Mouse (Mus musculus) thymus, adult 18-20 months (tissue): ENCODE measurements around the gene Slc35b1.
A peak's percentile ranks its signal among the peaks of the same experiment; 100 is the strongest.
"Not testable (repeated sequence)": the region's sequence is repeated elsewhere in the genome, so short reads cannot be mapped to it uniquely, and the experiment has no call there.

Source experiments
- DNase-seq, 2 experiments: peaks; one replicate each; pipeline ENCODE4 v3.0.0; 2022; ENCODE audit warnings: mixed read lengths in 2 of 2

Gene Slc35b1

DNA sequence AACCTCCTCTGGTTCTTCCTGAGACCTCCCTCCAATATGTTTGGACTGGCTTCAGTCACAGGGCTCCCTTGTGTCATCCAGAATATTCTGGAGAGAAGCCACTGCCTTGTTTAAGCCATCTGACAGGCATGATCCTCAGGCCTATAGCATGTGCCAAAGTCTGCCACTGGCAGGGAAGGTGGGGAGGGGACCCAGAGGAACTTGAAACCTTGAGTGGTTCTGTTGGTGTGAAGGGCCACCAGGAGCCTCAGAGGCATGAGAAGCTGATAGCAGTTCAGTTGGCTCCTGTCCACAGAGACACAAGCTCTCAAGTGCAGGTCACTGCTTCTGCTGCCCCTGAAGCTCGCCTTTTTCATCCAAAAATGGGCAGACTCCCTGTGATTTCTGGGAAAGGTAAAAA, 12.1 kb downstream of the Slc35b1 start:
- DNase-seq, result no peak

DNA sequence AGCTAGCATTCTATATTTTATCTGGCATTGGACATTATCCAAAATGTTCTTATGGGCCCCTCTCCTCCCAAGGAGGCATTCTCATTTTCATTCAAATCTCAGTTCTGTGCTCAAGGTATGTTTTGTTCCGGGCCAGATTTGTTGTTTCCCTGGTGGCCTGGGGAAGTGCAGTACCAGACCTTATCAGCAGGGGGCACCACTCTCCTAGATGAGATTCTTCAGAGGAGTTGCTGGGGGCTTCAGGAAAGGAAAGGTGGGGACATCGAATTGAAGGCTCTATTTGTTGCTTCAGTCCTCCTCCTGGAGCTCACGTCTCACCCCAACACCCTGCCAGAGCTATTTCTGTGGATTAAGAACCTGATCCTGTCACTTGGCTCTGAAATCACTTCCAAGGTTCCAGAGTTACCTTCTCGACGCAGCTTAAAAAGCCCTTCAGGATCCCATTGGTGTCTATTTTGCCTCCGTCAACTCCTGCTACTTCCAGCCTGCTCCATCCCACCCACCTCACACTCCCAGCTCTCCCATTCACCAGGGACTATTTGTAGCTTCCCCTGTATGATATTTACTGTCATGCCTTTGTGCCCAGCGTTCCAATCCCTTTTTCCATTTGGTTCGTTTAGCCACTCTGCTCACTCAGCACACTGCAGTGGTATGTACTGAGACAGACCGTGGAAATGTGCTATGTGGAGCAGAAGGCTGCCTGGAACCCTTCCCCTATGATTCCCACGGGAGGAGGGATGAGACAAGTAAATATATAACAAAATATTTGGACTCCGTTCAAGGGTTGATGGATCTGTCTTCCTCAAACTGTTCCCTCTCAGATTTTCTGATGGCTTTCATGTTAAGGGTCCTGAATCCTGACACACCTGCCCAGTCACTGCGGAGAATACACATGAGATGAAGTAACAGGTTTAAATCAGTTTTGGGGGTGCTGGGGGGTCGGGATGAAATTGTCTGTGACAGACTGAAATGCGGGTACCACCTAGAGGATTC, 13.6 kb downstream of the Slc35b1 start:
- DNase-seq, result no peak

DNA sequence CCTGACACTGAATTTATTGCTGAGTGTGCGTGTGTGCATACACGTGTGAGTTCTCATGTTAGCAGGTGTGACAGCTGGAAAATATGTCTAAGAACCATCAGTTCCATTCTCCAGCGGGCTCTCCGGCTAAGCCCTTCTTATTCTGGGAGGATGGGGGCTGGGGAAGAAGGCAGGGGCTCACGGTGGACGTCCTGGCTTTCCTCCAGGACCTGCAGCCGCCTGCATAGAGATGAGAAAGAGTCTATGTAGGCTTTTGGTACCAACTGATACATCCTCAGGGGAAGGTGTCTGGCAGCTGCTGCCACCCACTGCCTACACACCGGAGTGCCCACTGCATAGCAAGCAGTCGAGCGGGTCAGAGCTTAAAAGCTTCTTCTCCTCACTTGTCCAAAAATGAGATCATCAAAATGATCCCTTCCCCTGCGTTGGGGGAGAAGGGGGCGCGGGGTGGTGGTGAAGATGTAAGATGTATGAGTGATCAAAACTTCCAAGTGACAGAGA, 15.1 kb downstream of the Slc35b1 start:
- no peak for DNase-seq

DNA sequence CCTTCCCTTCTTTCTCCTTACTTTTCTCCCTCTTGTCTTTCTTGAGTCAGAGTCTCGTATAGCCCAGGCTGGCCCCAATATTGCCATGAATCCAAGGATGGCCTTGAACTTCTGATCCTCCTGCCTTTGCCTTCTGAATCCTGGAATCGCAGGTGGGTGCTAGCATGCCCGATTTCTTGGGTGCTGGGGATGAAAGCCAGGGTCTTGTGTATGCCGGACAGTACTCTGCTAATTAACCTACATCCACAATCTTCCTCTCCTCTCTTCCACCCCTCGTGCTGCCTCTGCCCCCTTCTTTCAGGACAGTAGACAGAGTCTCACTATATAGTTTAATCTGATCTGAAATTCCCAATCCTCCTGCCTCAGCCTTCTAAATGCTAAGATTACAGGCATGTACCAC, 17.1 kb downstream of the Slc35b1 start:
- no peak for DNase-seq

DNA sequence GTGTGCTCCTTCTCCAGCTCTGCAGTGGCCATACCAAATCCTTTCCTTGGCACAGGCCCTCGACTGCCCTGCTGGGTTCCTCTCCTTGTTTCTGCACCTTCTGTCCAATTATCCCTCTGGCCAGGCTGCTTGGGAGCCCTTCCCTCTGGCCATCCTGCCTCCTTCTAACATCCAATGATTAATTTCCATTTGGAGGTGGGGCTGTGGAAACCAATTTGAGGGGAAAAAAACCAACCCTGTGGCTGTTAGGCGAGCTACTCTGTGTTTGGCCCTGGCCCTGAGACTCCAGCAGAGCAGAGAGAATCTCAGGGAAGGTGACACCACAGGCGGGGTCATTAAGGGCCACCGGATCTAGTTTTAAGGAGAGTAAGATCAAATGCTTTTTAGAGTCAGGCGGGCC, 17.7 kb downstream of the Slc35b1 start:
- no peak for DNase-seq

DNA sequence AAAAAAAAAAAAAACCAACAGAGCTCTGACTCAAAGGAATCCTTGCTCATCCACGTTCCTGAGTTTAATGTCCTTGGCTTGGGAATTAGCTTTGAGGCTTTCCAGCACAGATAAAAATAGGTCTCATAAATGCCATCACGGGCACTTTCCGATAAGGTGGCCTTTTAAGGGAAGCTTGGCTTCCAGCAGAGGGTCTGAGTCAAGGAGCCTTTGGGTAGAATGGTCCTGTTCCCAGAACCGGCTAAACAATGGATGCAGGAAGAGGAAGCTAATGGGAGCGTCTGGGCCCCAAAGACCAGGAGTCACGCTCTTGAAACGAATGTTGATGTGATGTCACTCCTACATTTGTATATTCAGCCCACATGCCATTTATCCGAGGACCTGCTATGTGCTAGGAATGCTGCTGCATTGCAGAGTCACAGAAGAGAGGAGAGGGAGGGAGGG, 18.2 kb downstream of the Slc35b1 start:
- no peak for DNase-seq

DNA sequence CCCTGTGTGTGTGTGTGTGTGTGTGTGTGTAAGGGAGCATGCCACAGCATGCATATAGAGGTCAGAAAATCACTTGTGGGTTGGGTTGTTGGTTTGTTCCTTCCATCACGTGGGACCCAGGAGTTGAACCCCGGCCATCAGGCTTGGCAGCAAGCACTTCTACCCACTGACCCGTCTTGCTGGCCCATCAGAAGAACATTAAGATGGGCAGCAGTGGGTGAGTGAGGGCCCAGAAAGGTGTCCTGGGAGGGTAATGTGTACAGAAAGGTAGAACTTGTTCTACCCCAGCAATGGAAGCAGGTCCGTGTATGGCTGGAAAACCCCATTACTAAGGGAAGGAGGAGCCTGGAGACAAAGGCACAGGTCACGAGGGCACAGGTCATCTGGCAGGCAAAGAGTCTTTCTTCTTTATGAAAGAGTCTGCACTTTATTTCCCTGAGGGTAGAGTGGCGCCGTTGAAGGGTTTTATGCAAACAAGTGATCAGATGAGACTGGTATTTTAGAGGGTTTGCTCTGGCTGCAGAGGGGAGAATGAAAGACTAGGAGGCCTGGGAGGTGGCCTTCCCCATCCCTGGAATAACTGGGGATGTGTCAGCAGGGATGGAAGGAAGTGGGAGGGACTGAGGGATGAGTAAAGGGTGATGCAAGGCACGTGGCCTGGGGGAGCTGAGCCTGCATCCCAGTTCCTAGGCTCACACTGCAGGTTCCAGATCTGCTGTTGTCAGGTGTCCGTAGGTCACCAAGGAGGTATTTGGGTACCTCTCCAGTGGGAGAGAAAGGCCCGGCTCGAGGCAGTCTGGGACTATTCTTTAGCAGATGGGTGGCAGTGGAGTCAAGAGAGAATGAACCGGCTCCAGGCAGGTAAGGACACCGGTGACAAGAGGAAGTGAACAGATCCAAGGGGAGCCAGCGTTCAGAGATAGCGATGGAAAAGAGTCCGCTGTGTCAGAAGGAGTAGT, 19.2 kb downstream of the Slc35b1 start:
- DNase-seq, result no peak

DNA sequence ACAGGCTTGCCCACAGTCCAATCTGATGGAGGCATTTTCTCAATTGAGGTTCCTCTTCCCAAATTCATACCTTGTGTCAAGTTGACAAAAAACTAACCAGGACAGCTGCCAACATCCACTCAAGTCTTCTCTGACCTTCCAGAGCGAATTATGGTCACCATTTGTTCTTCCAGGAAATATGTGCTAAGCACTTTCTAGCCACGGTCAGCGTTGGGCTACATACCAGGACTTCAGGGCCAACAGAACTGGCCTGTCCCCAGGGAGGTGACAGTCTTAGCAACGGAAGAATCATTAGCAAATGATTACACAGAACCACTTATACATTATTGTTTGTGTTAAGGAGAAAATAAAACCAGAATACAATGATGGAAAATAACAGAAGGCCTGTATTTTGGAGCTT, 21.3 kb downstream of the Slc35b1 start:
- no peak for DNase-seq

DNA sequence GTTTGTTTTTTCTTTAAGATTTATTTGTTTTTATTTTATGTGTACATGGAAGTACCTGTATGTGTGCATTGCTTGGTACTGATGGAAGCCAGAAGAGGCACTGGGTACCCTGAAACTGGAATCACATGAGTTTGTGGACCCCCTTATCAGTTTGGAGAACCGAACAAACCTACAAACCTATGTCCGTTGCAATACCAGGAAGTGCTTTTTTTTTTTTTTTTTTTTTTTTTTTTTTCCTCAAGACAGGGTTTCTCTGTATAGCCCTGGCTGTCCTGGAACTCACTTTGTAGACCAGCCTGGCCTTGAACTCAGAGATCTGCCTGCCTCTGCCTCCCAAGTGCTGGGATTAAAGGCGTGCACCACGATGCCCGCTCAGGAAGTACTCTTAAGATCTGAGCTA, 21.9 kb downstream of the Slc35b1 start:
- not testable (repeated sequence) for DNase-seq

DNA sequence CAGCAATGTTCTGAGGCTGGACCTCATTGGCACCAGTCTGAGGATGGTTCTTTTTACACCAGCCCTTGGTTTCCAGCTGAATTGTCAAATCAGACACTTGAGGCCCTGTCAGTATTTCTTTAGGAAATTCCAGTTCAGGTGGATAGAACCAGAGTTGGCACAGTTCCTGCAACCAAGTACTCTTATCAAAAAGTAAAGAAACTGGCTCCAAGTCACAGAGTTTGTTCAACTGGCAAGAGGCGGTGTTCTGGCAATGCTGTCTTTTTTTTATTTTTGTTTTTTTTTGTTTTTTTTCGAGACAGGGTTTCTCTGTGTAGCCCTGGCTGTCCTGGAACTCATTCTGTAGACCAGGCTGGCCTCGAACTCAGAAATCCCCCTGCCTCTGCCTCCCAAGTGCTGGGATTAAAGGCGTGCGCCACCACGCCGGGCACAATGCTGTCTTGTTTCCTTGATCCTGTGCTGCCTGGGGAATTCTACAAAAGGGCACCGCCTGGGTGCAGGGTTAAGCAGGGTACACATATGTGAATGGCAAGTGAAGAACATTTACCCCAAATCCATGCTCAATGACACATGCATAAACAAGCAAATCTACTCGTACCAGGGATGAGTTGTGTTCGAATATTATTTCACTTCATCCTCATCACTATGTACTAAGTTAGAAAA, 25.1 kb downstream of the Slc35b1 start:
- DNase-seq, result no peak

DNA sequence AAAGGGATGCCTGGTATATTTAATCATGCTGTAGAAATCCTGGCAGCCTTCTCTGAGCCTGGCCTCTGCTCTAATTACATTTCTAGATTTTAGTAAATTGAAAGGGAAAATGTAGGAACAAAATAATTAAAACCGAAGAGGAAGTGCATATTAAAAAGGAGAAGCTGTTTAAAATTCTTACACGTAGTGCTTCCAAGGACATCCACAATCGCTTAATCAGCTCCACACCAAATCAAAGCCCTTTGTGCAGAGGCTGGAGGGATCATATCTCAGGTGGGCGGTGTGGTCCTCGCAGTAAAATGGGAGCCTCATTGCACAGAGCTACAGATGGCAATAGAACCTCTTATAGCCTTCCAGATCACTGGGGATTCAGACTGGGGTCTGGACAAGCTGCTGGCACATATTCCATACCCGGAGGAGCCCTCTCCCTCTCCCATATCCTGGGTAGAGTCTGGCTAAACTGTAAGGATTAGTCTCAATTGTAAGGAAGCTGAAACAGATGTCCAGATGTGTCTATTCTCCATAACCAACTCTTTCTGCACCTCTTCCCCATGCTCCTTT, 27.0 kb downstream of the Slc35b1 start:
- no peak for DNase-seq

DNA sequence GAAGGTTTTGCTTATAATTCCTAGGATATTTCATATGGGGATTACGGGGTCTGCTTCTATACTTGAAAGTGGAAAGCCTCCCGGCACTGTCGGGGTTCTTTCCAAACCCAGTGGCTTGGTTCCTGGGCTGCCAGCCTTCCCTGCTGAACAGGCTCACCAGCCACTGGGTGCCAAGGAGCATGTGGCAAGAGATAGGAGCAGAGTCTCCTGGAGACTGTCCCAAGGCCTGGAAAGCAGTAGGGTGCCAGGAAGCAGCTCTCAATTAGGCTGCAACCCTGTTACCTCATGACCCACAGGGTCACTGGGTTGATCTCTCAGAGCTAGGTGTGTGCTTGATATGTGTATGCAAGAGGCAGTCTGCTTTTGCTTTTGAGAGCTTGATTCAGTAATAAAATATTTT, 28.1 kb downstream of the Slc35b1 start:
- no peak for DNase-seq

DNA sequence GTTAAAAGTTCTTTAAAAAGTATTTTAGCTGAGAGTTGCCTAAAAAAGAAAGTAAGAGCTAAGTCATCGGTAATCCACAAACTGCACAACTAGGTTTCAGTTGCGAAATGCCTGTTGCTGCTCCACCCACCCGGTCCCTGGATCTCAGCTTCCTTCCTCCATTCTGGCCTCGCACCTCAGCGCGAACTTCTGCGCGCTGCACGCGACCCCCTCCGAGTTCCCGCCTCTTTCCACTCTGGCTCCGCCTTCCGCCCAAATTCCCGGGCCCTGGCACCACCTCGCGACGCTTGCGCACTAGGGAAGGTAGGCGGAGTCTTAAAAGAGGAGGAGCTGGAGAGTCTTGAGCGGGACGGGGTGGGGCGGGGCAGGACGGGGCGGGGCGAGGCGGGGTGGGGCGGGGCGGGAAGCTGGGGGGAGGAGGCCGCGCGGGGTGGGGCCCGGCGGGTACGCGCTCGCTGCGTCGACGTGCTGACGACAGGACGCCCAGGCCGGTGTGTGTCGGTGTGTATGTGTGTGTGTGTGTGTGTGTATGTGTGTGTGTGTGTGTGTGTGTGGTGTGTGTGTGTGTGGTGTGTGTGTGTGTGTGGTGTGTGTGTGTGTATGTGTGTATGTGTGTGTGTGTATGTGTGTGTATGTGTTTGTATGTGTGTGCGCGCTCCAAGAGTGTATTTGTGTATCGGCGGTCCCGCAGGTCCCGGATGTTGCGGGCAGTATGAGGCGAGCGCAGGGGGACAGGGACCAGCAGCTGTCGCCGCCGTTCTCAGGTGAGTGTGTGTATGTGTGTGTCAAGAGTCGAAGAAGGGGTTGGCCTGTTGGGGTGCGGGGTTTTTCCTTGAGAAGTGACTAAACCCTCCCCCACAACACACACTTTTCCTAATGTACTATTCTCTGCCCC, 29.4 kb downstream of the Slc35b1 start, which contains the start of gene Spop:
Spop (plus strand) TSS at position 440 of the 895 bp plus-strand sequence.
- peak; percentile 83 to 87 for DNase-seq

DNA sequence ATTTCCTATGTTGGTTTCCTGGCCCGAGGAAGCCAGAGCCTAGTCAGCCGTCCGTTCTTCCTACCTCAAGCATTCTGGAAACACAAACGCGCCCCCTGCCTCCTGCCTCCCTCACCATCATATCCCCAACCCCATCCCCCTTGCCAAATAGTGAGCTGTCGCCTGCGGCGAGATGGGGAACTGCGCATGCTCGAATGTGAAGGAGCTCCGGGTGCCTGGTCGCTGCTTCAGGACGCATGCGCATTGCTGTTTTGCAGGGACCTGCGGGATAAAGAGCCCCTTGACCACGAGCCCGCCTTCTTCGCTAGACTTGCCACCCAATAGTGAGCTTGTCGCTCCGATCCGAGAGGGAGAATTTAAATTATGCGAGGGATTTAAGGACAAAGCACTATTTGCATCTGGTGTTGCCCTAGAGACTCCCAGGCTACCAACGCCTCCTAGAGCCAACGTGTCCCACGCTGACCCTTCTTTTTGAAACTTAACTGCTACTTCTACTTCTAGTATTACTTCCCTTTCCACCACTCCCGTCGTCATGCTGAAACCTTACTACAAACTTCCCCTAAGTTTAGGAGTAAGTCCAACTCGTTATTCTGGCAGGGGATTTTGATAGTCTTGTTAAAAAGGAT, 30.2 kb downstream of the Slc35b1 start:
- peak; percentile 90 to 93 for DNase-seq

DNA sequence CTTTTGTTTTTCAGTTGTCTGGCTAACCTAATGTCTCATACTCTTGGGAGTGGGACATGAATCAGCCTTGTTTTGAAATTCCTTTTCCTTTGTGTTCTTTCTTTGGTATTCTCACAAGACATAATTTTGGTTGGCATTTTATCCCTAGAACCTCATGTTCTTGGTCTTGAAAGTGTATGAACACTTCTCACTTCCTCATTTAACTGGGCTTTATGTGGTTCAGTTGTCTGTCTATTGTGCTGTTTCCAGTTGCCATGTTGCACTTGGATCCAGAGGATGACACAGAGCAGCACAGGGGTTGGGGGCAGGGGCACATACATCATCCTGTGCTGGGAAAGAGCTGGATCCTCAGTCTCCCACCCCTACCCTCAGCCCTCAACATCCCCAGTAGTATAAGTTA, 31.4 kb downstream of the Slc35b1 start:
- no peak for DNase-seq

DNA sequence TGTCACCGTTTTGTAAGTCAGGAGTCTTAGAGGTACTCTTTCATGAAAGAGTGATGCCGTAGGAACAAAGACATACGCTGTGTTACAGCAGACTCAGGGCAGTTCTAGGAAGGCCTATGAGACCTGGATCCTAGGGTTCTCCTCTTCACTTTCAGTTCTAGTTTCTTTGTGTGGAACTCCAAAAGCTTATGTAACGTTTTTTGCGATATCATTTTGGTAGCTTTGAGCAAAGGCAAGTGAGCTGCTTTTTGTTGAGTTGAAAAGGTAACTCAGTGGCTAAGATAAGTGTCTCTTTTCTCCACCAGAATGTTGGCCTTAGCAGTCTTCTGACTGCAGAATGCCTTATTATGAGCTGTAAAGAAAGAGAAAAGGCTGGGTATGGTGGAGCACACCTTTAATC, 32.8 kb downstream of the Slc35b1 start:
- no peak for DNase-seq

DNA sequence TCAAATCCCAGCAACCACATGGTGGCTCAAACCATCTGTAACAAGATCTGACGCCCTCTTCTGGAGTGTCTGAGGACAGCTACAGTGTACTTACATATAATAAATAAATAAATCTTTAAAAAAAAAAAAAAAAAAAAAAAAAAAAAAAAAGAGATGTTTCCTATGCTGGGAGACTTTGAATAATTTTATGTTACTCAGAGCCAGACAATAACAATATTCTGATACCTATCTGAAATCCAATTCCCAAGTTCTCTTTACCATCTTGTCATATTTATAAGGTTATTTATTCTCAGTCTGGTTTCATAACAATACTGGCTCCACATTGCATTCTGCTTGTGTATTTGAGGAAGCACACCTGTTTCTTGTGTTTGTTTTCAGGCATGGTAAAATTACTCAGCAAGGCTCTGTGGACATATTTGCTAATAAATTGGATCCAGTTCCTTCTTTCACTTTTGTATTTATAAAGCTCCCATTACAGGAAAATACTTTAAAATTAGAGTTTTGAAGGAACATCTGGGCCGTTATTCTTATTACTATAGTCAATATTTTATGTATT, 36.5 kb downstream of the Slc35b1 start:
- no peak for DNase-seq

DNA sequence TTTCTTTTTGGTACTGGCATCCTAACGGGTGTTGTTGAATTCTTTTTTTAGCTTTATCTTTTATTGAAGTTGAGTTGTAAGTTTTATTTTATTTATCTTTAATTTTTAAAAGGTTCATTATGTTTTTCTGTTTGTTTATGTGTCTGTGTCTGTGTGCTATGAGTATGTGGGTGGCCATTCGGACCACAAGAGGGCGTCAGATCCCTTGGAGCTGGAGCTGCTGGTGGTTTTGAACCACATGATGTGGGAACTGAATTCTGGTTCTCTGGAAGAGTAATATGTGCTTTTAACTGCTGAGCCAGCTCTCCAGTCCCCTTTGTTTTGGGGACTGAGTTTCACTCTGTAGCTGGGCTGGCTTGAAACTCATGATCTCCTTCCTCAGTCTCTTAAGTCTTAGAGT, 39.0 kb downstream of the Slc35b1 start:
- no peak for DNase-seq

DNA sequence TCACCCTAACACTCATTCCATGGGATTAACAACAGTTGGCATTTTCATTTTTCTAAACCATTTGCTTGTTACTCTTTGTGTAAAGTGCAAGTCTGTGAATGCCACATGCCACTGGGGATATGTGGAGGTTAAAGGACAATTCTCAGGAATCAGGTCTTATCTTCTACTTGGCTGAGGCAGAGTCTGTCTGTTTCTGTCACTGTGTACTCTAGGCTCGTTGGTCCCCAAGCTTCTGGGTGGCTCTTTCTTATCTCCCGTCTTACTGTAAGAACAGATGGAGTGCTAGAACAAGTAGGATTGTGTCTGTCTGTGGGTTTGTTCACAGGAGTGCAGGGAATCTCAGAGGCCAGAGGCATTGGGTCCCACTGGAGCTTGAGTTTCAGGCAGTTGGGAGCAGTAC, 46.9 kb downstream of the Slc35b1 start:
- no peak for DNase-seq

DNA sequence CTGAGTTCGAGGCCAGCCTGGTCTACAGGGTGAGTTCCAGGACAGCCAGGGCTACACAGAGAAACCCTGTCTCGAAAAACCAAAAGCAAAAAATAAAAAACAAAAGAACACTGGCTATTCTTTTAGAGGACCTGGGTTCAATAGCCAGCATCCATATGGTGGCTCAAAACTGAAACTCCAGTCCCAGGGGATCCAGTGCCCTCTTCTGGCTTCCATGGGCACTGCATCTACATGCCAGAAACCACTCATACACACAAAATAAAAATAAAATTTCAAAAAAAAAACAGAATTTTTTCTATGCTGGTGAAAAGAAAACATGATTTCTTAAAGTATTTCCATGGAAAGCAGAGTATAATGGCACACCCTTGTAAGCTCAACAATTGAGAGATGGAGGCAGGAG, 47.7 kb downstream of the Slc35b1 start:
- DNase-seq, result peak in 1 of 2 experiments; percentile 8
